Mouse (Mus musculus) layer of hippocampus, adult 8-10 months (tissue): ENCODE results near the gene BC029722. TPM values are rescaled to one million over a fixed set of nuclear protein-coding genes. Genes with fewer than 3 reads are reported as not detected.

Experiments
- DNase-seq, 2 experiments: peaks; one replicate each; pipeline ENCODE4 v3.0.0; 2022; ENCODE audit warnings: low spot score in 2 of 2
- total RNA-seq, 4 experiments: library from RNA; stranded (reverse); gene quantifications; 2 replicates each; pipeline ENCODE4 v1.2.4; 2022

BC029722 gene
- total RNA-seq, 4 experiments from 2014 or later: 54.2 to 56.6 (median 55.9) TPM

DNA sequence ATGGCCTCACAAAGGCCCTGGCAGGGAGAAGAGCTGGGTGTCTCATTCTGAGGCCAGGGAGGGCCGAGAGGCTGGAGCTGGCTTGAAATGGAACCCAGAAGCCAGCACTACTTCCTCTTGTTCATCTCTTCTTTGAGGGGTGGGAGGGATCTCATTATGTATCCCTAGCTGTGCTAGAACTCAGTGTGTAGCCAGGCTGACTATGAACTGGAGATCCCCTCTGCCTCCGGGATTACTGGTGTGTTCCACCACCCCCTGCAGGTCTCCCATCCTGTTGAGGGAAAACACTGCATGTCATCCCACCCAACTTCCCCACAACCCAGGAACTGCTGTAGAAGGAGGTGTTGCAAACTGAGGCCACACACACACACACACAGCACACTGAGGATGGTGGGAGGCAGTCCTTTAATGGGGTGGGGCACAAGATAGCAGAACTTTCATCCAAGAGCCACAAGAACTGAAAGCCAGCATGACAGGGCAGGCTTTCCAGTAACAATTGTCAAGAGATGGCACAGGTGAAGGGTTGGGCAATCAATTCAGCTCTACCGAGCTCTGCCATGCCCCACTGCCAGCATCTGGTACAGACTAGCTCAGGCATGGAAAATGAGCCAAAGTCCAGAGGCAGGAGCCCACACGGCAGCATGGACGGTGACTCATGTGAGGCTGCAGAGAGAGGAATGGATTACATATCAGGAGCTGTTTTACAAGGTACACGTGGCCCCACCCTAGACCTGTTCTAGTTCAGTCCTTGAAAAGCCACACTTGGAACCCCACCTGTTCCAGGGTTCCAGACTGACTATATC lies 424 bp upstream of the BC029722 start:
- no peak for DNase-seq

DNA sequence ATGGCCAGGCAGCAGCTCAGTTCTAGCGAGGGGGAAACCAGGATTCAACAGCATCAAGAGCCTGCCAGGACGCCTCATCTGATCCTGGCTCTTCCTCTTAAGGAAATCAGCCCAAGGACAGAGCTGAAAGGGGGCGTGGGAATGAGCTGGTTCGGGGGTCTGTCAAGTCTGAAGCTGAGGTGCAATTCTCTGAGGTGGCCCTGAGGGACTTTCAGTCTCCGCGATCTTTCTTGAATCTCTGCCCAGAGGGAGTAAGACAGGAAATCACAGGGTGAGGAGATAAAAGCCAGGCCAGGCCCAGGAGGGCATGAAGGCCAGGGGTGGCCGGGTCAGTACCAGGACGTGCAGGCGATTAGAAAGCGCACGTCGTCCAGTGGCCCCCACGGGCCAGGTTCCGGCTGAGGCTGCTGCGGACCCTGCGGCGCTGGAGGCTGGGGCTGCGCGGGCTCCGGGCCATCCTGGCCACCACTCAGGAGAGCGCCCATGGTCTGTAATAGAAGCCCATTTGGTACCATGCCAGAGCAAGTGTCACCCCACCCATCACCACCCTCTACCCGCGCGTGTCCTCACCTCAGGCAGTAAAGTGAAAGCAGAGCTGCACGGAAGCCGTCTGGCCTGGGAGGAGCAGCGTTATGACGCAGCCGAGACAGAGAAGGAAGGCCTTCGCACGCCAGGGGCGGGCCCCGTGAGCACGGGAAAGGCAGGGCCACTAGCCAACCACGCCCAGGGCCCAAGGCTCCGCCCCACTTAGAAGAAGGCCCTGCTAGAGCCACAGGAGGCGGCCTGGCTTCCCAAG lies 432 bp downstream of the BC029722 start:
- DNase-seq: peak; percentile 93 to 95

DNA sequence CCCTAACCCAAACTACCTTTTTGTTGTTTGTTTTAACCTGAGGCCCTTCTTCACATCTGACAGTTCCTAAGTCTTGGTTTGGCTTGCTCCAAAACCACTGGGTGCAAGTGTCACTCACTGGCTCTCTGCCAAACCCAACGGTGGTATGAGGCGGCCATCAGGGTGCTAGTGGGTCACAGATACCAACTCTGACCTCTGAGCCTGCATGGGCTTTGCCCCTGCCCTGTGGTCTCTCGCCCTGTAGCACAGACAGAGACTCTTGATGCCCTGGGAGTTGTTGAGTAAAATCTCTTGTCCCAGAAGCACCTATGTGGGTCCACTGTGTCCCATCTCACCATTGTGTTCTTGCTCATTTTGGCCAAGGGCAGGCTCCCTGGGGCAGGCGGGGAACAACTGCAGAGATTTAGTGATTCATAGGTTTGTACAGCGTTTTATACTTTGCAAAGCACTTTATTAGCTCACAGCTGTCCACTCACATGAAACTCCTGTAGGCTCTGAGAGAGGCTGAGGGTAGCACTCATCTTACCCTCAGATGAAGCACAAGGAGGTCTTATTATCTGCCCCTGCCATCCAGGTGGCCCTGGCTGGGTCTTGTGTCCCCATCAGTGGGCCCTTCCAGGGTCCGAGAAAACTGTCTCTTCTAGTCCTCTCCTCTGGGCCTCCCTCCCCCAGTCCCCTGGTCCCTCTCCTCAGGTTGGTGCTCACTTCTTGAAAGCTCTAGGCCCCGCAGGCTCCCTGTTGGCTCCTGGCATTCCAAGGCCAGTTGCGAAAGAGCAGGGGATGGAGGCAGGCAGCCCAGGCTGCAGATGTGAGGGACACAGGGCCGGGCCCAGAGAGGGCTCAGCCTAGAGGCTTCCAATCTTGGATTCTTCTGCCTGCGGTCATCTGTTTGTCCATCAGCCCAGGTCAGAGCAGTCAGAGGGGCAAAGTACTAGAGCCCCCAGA lies 1.7 kb downstream of the BC029722 start:
- DNase-seq: no peak

DNA sequence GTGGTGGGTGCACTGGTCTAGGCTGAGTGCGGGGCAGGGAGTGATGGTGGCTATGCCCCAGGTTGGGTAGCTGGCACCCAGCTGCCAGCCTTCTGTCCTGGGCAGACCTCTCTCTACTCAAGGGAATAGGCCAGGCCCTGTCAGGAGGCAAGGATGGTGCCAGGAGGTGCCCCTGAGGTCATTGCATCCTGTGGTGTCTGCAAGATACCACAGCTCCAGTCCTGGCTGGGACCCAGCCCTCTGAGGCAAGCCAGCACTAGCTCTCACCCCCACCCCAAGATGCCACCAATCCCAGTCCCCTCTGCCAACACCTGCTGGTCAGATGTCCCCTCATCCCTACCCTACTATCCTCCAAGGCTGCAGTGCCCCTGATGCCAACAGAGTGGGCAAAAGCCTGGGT lies 3.0 kb downstream of the BC029722 start:
- DNase-seq: no peak

GRCm38 (mm10) chr2:155814829-155815228 lies 4.4 kb downstream of the BC029722 start:
- no peak for DNase-seq

- no peak for DNase-seq
Observed at GRCm38 (mm10) chr2:155812637-155813036, 6.6 kb downstream of the BC029722 start.

- peak; percentile 87 to 90 for DNase-seq
Observed at GRCm38 (mm10) chr2:155811821-155812396, 7.3 kb downstream of the BC029722 start.

DNA sequence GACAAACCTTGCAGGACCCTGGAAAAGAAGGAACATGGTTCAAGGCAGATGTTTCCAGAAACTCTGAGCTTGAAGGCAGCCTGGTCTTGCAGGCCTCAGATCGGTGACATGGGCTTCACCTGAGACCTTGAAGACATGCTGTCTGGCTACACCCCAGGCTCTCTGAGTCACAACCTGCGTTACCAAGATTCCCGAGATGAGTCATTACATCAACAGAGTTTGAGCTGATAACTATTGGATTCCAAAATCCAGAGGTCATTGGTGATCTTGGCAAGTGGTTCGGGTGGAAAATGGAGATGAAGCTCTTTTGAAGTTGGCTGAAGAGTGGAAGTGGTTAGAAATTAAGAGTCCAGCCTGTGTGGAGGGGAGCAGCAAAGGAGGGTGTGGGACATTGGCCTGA lies 9.6 kb downstream of the BC029722 start:
- DNase-seq: no peak

DNA sequence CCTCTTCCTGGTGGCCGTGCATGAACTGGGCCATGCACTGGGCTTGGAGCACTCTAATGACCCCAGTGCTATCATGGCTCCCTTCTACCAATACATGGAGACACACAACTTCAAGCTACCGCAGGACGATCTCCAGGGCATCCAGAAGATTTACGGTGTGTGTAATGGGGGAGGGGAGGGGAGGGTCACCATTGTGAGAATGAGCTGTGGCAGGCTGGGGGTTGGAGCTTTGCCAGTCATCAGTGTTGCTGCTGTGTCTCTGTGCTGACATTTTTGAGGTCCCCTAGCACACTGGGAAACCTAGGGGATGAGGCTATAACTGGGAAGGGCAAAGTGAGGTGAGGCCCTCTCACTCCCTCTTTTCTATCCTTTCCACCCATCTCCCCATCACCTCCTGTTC lies 11.8 kb downstream of the BC029722 start:
- no peak for DNase-seq

- DNase-seq: no peak
Observed at GRCm38 (mm10) chr2:155806548-155806947, 12.7 kb downstream of the BC029722 start.

GRCm38 (mm10) chr2:155805925-155806255 lies 13.3 kb downstream of the BC029722 start:
- DNase-seq: no peak

GRCm38 (mm10) chr2:155805231-155805924 lies 13.8 kb downstream of the BC029722 start:
- DNase-seq: no peak

DNA sequence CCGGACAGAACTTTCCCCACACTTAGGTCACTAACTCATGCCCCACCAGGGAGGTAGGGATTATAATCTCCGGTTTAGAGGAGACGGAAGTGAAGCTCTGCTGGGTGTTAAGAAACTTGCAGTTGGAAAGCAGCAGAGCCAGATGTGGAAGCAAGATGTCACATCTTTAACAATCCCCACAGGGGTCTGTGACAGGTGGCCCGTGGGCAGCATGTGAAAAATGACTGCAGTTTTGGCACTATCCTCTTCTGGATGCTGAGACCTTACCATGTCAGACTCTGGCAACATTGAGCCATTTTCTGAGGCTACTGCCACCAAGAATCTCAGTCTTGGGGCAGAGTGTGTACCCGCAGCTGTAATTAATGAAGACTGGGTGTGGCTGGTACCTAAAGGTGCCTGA lies 15.2 kb downstream of the BC029722 start:
- no peak for DNase-seq

GRCm38 (mm10) chr2:155802761-155803160 lies 16.5 kb downstream of the BC029722 start:
- DNase-seq: no peak

DNA sequence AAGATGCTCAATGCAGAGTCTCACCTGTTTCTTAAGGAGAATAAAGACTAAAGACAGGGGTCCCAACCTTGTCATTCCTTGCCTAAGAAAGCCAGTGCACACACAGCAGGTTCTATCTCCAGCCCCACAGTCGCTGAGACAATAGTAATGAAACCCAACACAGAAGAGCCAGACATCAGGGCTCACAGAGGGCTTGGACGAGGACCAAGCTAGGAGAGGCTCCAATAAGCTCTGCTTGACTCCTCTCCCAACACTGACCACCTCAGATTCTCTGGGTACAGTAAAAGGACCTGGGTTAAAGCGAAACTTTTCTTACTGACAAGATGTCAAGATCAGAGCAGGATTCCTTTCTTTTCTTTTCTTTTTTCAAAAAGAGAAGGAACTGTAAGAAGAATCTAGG lies 20.6 kb downstream of the BC029722 start:
- no peak for DNase-seq

DNA sequence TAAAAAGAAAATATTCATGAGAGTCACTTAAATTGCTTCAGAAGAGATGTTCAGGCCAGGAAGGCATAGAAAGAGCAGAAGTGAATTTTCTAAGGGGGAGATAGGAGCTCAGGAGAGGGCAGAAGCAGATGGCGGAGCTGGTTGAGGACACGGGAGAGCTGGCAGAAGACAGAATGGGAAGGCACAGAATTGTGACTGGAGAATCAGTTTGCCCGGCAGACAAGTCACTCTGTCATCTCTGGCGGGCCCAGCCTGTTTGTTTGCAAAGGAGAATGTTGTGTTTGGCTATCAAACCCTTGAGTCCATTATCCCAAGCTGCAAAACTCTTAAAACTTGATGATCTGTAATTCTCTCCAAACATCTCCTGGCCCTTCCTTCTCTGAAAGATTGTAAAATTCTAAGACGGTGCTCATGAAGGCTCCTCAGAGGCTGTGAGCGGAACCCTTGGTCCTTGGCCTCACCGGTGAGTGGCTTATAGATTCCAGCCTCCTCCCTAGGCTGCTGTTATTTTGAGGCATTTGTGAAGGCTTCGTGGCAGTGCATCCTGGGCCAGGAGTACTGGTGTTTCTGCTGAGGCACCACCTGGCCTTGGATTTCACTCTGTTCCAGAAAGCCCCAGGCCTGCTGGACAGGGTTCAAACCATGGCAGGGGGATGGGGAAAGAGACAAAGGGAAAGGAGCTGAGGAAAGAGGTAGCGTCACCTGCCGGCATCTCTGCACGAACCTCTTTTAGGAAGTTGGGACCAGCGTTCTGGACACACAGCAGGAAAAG lies 24.4 kb downstream of the BC029722 start:
- DNase-seq: no peak

- no peak for DNase-seq
Observed at GRCm38 (mm10) chr2:155792899-155793298, 26.3 kb downstream of the BC029722 start.

DNA sequence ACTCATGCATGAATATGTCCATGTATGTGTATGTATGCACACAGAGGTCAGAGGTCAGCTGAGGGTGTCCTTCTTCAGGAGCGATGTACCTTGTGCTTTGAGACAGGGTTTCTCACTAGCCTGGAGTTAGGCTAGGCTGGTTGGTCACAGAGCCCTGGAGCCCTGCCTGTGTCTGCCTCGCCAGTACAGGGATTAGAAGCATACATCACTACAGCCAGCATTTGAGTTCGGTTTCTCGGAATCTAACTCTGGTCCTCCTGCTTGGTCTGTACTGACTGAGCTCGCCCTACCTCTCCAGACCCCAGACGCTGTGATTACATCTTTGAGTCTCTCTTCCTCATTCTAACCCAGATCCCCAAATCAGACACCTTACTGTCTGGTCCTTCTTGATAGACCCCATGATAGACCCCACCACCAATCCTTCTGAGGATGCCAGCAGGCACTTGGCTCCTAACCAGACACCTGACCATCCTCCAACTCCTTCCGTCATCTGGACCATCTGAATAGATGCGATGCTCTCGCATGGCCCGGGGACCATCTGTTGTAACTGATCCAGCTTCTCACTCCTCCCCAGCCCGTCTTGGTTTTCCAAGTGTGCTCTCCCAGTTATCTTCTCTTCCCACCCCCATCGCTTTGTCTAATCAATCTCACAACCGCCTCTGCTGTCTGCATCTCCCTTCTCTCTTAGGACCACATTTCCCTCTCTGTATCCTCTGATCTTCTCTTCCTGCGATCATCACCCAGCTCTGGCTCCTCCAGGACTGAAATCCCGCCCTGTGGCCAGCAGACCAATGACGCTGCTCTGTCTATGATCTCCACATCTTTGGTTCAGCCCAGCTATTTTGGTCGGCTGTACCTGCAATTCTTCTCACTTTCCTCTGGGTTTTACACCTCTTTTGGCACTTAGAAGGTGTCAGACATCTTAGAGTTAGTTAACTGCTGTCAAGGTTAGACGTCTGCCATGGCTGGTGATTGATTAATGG lies 31.0 kb downstream of the BC029722 start:
- no peak for DNase-seq

- DNase-seq: no peak
Observed at GRCm38 (mm10) chr2:155786905-155787304, 32.3 kb downstream of the BC029722 start.
